Comparison of ENCODE assay signal across 8 mouse cellular contexts in genomic region chr5:137629906-137630545, GRCm38 (mm10). TPM values are rescaled to one million over a fixed set of nuclear protein-coding genes. Genes with fewer than 3 reads are reported as not detected.
DNase-seq lines count a peak whose midpoint lies in the region; ATAC-seq and TF ChIP-seq lines count a peak whose summit lies in the region.

No protein-coding gene starts in this region.

- H3K27me3 ChIP-seq in heart, embryonic 11.5 days (ENCODE audit: control insufficient read depth, insufficient read depth, low read length) = no peaks in the 10 kb centered on the region
- no peaks in the 10 kb centered on the region for H3K27me3 ChIP-seq in embryonic facial prominence, embryonic 10.5 days (replicated peaks; ENCODE audit: low read depth, poor library complexity, severe bottlenecking)
- H3K27me3 ChIP-seq in intestine, postnatal 0 days (replicated peaks; ENCODE audit: control insufficient read depth, insufficient read depth, low read length) = no peaks in the 10 kb centered on the region
- H3K27me3 ChIP-seq in lung, embryonic 14.5 days (ENCODE audit: insufficient read depth, low read length) = no peaks in the 10 kb centered on the region
- no peaks in the 10 kb centered on the region for H3K27me3 ChIP-seq in stomach, embryonic 15.5 days (replicated peaks)

- peak overlapping the region; percentile 94 for H3K4me3 ChIP-seq in heart, embryonic 11.5 days (ENCODE audit: low read depth, low read length)
- H3K4me3 ChIP-seq in embryonic facial prominence, embryonic 10.5 days = peak overlapping the region; percentile 71
- H3K4me3 ChIP-seq in intestine, postnatal 0 days (ENCODE audit: low read depth, low read length) = peak overlapping the region; percentile 73
- peak overlapping the region; percentile 94 for H3K4me3 ChIP-seq in lung, embryonic 14.5 days (ENCODE audit: low read depth, low read length)
- H3K4me3 ChIP-seq in stomach, embryonic 15.5 days (replicated peaks) = peak overlapping the region; percentile 79

- ATAC-seq in heart, embryonic 11.5 days (replicated peaks; ENCODE audit: insufficient number of reproducible peaks, low FRiP score, low TSS enrichment) = no peak
- peak; percentile 63 for ATAC-seq in intestine, postnatal 0 days
- no peak for ATAC-seq in lung, embryonic 14.5 days (ENCODE audit: insufficient read depth)
- ATAC-seq in stomach, embryonic 15.5 days (ENCODE audit: insufficient read depth, low FRiP score, low read depth) = peak; percentile 11

- H3K9ac ChIP-seq in heart, embryonic 11.5 days (ENCODE audit: low read depth, low read length) = peak overlapping the region; percentile 93
- peak overlapping the region; percentile 65 for H3K9ac ChIP-seq in intestine, postnatal 0 days (ENCODE audit: low read depth, low read length)
- peak overlapping the region; percentile 75 for H3K9ac ChIP-seq in lung, embryonic 14.5 days
- H3K9ac ChIP-seq in stomach, embryonic 15.5 days = peak overlapping the region; percentile 83; the same call in 1 of the 2 replicates

- peaks cover 7% of the 10 kb centered on the region; the same call in 1 of the 2 replicates for H3K36me3 ChIP-seq in heart, embryonic 11.5 days (ENCODE audit: control insufficient read depth, insufficient read depth, low read length)
- peaks cover 41% of the 10 kb centered on the region for H3K36me3 ChIP-seq in embryonic facial prominence, embryonic 10.5 days (replicated peaks)
- H3K36me3 ChIP-seq in intestine, postnatal 0 days (ENCODE audit: control insufficient read depth, insufficient read depth) = peaks cover 9% of the 10 kb centered on the region
- peaks cover 20% of the 10 kb centered on the region for H3K36me3 ChIP-seq in lung, embryonic 14.5 days (ENCODE audit: insufficient read depth)
- H3K36me3 ChIP-seq in stomach, embryonic 15.5 days = peaks cover 16% of the 10 kb centered on the region

- peak overlapping the region; percentile 93 for H3K4me2 ChIP-seq in heart, embryonic 11.5 days
- peak overlapping the region; percentile 72 for H3K4me2 ChIP-seq in intestine, postnatal 0 days (replicated peaks; ENCODE audit: low read depth)
- H3K4me2 ChIP-seq in lung, embryonic 14.5 days = peak overlapping the region; percentile 90
- H3K4me2 ChIP-seq in stomach, embryonic 15.5 days = peak overlapping the region; percentile 87

- H3K4me1 ChIP-seq in heart, embryonic 11.5 days (ENCODE audit: control insufficient read depth, insufficient read depth, low read length) = peaks cover 21% of the 10 kb centered on the region
- H3K4me1 ChIP-seq in embryonic facial prominence, embryonic 10.5 days = peaks cover 52% of the 10 kb centered on the region
- H3K4me1 ChIP-seq in intestine, postnatal 0 days (replicated peaks; ENCODE audit: control insufficient read depth, insufficient read depth, low read length) = peaks cover 15% of the 10 kb centered on the region
- peaks cover 20% of the 10 kb centered on the region for H3K4me1 ChIP-seq in lung, embryonic 14.5 days (ENCODE audit: insufficient read depth)
- peaks cover 33% of the 10 kb centered on the region for H3K4me1 ChIP-seq in stomach, embryonic 15.5 days

- 19% methylated on average over 6 of the region's 6 CpGs for WGBS in heart, embryonic 11.5 days (ENCODE audit: insufficient replicate concordance)
- 27% methylated on average over 6 of the region's 6 CpGs for WGBS in embryonic facial prominence, embryonic 10.5 days
- 11% methylated on average over 6 of the region's 6 CpGs for WGBS in intestine, postnatal 0 days
- 16% methylated on average over 6 of the region's 6 CpGs for WGBS in lung, embryonic 14.5 days
- WGBS in stomach, embryonic 15.5 days = 10% methylated on average over 6 of the region's 6 CpGs

- no peak for TF ChIP-seq CTCF in intestine, postnatal 0 days (IDR thresholded peaks at IDR 0.05; ENCODE audit: low read depth)
- no peak for TF ChIP-seq CTCF in lung, embryonic 14.5 days (IDR thresholded peaks at IDR 0.05; ENCODE audit: low read depth)

- no peak for DNase-seq in heart, postnatal 14 days
- no peak for DNase-seq in embryonic facial prominence, embryonic 10.5 days (ENCODE audit: low spot score)
- DNase-seq in lung, embryonic 14.5 days = peak; percentile 45
- DNase-seq in cerebellum, postnatal 4 days (ENCODE audit: low spot score in 2 of 2) = no peak
- no peak for DNase-seq in gastrocnemius, postnatal 25 days

- H3K9me3 ChIP-seq in heart, embryonic 11.5 days (replicated peaks; ENCODE audit: control insufficient read depth, low read length) = no peaks in the 10 kb centered on the region
- H3K9me3 ChIP-seq in embryonic facial prominence, embryonic 10.5 days = no peaks in the 10 kb centered on the region
- no peaks in the 10 kb centered on the region for H3K9me3 ChIP-seq in intestine, postnatal 0 days (ENCODE audit: control insufficient read depth)
- no peaks in the 10 kb centered on the region for H3K9me3 ChIP-seq in lung, embryonic 14.5 days (ENCODE audit: low read depth, low read length)
- H3K9me3 ChIP-seq in stomach, embryonic 15.5 days = no peaks in the 10 kb centered on the region

- intact Hi-C loops in heart, postnatal 14 days (cut with DNase I) = loop anchor here (2.0 to 5.0 kb wide), 3 partner anchors 27 to 113 kb away; partner anchors contain the start of genes Epo, Gigyf1 and Gnb2

- peak overlapping the region; percentile 95 for H3K27ac ChIP-seq in heart, embryonic 11.5 days (ENCODE audit: low read depth, low read length)
- H3K27ac ChIP-seq in embryonic facial prominence, embryonic 10.5 days (replicated peaks) = peak overlapping the region; percentile 93
- peak overlapping the region; percentile 93 for H3K27ac ChIP-seq in intestine, postnatal 0 days (ENCODE audit: low read depth, low read length)
- H3K27ac ChIP-seq in lung, embryonic 14.5 days (ENCODE audit: low read depth) = peak overlapping the region; percentile 97
- H3K27ac ChIP-seq in stomach, embryonic 15.5 days = peak overlapping the region; percentile 96

RNA-seq across cellular contexts. Expression of gene Gm20605, which starts 1.1 kb away (rescaled TPM):
- polyA plus RNA-seq in heart, embryonic 11.5 days (2014; fragmentation: Nextera tagmentation; extraction: Ambion mirVana) = 5.9 and 6.5 TPM in 2 replicates
- 1 to 10 TPM; 6.6 to 8.5 TPM for total RNA-seq in heart, postnatal 14 days (2021)
- polyA plus RNA-seq in embryonic facial prominence, embryonic 10.5 days (2016; fragmentation: Nextera tagmentation; extraction: Ambion mirVana) = 14.2 and 14.6 TPM in 2 replicates
- polyA plus RNA-seq in intestine, postnatal 0 days (2015; fragmentation: Nextera tagmentation; extraction: Ambion mirVana) = 1.3 and 1.8 TPM in 2 replicates
- 9.2 and 11.7 TPM in 2 replicates for polyA plus RNA-seq in lung, embryonic 14.5 days (2014; fragmentation: Nextera tagmentation; extraction: Ambion mirVana)
- polyA plus RNA-seq in stomach, embryonic 15.5 days (2015; fragmentation: Nextera tagmentation; extraction: Ambion mirVana) = 6.6 and 9.4 TPM in 2 replicates
- 1 to 10 TPM; 2.9 to 3.9 TPM for total RNA-seq in gastrocnemius, postnatal 25 days (2021)

RNA-seq across cellular contexts. Expression of gene Lrch4, which starts 1.1 kb away (rescaled TPM):
- 26.0 and 28.0 TPM in 2 replicates for polyA plus RNA-seq in heart, embryonic 11.5 days (2014; fragmentation: Nextera tagmentation; extraction: Ambion mirVana)
- total RNA-seq in heart, postnatal 14 days (2021) = 10 to 100 TPM; 22.6 to 23.0 TPM
- 36.7 and 46.5 TPM in 2 replicates for polyA plus RNA-seq in embryonic facial prominence, embryonic 10.5 days (2016; fragmentation: Nextera tagmentation; extraction: Ambion mirVana)
- 31.5 and 31.6 TPM in 2 replicates for polyA plus RNA-seq in intestine, postnatal 0 days (2015; fragmentation: Nextera tagmentation; extraction: Ambion mirVana)
- 32.1 and 40.5 TPM in 2 replicates for polyA plus RNA-seq in lung, embryonic 14.5 days (2014; fragmentation: Nextera tagmentation; extraction: Ambion mirVana)
- 36.0 and 38.5 TPM in 2 replicates for polyA plus RNA-seq in stomach, embryonic 15.5 days (2015; fragmentation: Nextera tagmentation; extraction: Ambion mirVana)
- total RNA-seq in gastrocnemius, postnatal 25 days (2021) = 10 to 100 TPM; 13.9 to 15.4 TPM

RNA-seq across cellular contexts. Expression of gene Fbxo24, which starts 1.2 kb away (rescaled TPM):
- polyA plus RNA-seq in heart, embryonic 11.5 days (2014; fragmentation: Nextera tagmentation; extraction: Ambion mirVana) = not detected in 2 replicates
- total RNA-seq in heart, postnatal 14 days (2021) = under 1 TPM; 0.27 to 0.43 TPM
- 0.17 and 0.36 TPM in 2 replicates for polyA plus RNA-seq in embryonic facial prominence, embryonic 10.5 days (2016; fragmentation: Nextera tagmentation; extraction: Ambion mirVana)
- polyA plus RNA-seq in intestine, postnatal 0 days (2015; fragmentation: Nextera tagmentation; extraction: Ambion mirVana) = 0.16 and 0.25 TPM in 2 replicates
- polyA plus RNA-seq in lung, embryonic 14.5 days (2014; fragmentation: Nextera tagmentation; extraction: Ambion mirVana) = 0.19 TPM in 1 of 2 replicates, not detected in the other
- 0.13 and 0.26 TPM in 2 replicates for polyA plus RNA-seq in stomach, embryonic 15.5 days (2015; fragmentation: Nextera tagmentation; extraction: Ambion mirVana)
- under 1 TPM; 0.16 to 0.18 TPM for total RNA-seq in gastrocnemius, postnatal 25 days (2021)

RNA-seq across cellular contexts. Expression of gene Sap25, which starts 11.1 kb away (rescaled TPM):
- polyA plus RNA-seq in heart, embryonic 11.5 days (2014; fragmentation: Nextera tagmentation; extraction: Ambion mirVana) = 3.9 and 5.6 TPM in 2 replicates
- 1 to 10 TPM; 4.2 to 4.4 TPM for total RNA-seq in heart, postnatal 14 days (2021)
- polyA plus RNA-seq in embryonic facial prominence, embryonic 10.5 days (2016; fragmentation: Nextera tagmentation; extraction: Ambion mirVana) = 9.0 and 9.2 TPM in 2 replicates
- polyA plus RNA-seq in intestine, postnatal 0 days (2015; fragmentation: Nextera tagmentation; extraction: Ambion mirVana) = 2.3 and 4.8 TPM in 2 replicates
- 6.4 and 8.1 TPM in 2 replicates for polyA plus RNA-seq in lung, embryonic 14.5 days (2014; fragmentation: Nextera tagmentation; extraction: Ambion mirVana)
- polyA plus RNA-seq in stomach, embryonic 15.5 days (2015; fragmentation: Nextera tagmentation; extraction: Ambion mirVana) = 5.8 and 8.9 TPM in 2 replicates
- 1 to 10 TPM; 1.8 to 2.7 TPM for total RNA-seq in gastrocnemius, postnatal 25 days (2021)

RNA-seq across cellular contexts. Expression of gene Irs3, which starts 15.5 kb away (rescaled TPM):
- 0.23 TPM in 2 replicates for polyA plus RNA-seq in heart, embryonic 11.5 days (2014; fragmentation: Nextera tagmentation; extraction: Ambion mirVana)
- total RNA-seq in heart, postnatal 14 days (2021) = under 1 TPM; 0.15 to 0.57 TPM
- polyA plus RNA-seq in embryonic facial prominence, embryonic 10.5 days (2016; fragmentation: Nextera tagmentation; extraction: Ambion mirVana) = 0.16 and 0.34 TPM in 2 replicates
- polyA plus RNA-seq in intestine, postnatal 0 days (2015; fragmentation: Nextera tagmentation; extraction: Ambion mirVana) = 0.09 and 0.18 TPM in 2 replicates
- polyA plus RNA-seq in lung, embryonic 14.5 days (2014; fragmentation: Nextera tagmentation; extraction: Ambion mirVana) = 0.08 TPM in 1 of 2 replicates, not detected in the other
- polyA plus RNA-seq in stomach, embryonic 15.5 days (2015; fragmentation: Nextera tagmentation; extraction: Ambion mirVana) = 0.06 and 0.09 TPM in 2 replicates
- total RNA-seq in gastrocnemius, postnatal 25 days (2021) = 1 to 10 TPM in 1 of 2 experiments, under 1 TPM in 1; 0.36 to 1.5 TPM

Comparison
In these comparisons a context has a peak if more than half of its experiments do, and no peak if none do; other contexts are left out.
1. ATAC-seq: peak in intestine, postnatal 0 days (single experiment) and stomach, embryonic 15.5 days (single experiment); none in heart, embryonic 11.5 days (single experiment) and lung, embryonic 14.5 days (single experiment).
2. Peak in every context shown above with its lines, with median percentiles within 50 percentile points of each other: H3K27ac ChIP-seq, H3K4me2 ChIP-seq, H3K4me3 ChIP-seq and H3K9ac ChIP-seq.